Mouse (Mus musculus): ENCODE results near the gene Vmn1r74. TPM values are rescaled to one million over a fixed set of nuclear protein-coding genes. Genes with fewer than 3 reads are reported as not detected.
"Not testable (repeated sequence)": the region's sequence is repeated elsewhere in the genome, so short reads cannot be mapped to it uniquely, and the experiment has no call there.

Vmn1r74 gene
- not detected in 2 replicates for polyA plus RNA-seq (2016; fragmentation: Nextera tagmentation; extraction: Ambion mirVana)

- WGBS: 79% methylated on average over 2 of the region's 2 CpGs
- ATAC-seq (ENCODE audit: low FRiP score): no peak
- H3K4me2 ChIP-seq (replicated peaks): no peak within 1 kb of the TSS
These were observed at the start of gene Vmn1r74 for GRCm38 (mm10) chr7:11833680-11834079. Gene Vmn1r74 (plus strand): TSS chr7:11833980.

GRCm38 (mm10) chr7:11813751-11814150 lies 20.0 kb upstream of the Vmn1r74 start:
- no peak overlapping the region for H3K4me2 ChIP-seq (replicated peaks)
- no peak overlapping the region for H3K9ac ChIP-seq
- H3K4me1 ChIP-seq: no peaks in the 10 kb centered on the region
- H3K27me3 ChIP-seq: no peaks in the 10 kb centered on the region
- no peak overlapping the region for H3K4me3 ChIP-seq
- ATAC-seq (ENCODE audit: low FRiP score): no peak
- H3K27ac ChIP-seq: no peak overlapping the region
- peaks cover 38% of the 10 kb centered on the region for H3K9me3 ChIP-seq (replicated peaks)
- H3K36me3 ChIP-seq: no peaks in the 10 kb centered on the region

More at GRCm38 (mm10) chr7:11833680-11834079, at the start of gene Vmn1r74:
- no peaks in the 10 kb centered on the region for H3K27me3 ChIP-seq
- H3K27ac ChIP-seq: no peak within 1 kb of the TSS
- no peak within 1 kb of the TSS for H3K9ac ChIP-seq
- H3K9me3 ChIP-seq (replicated peaks): peaks cover 9% of the 10 kb centered on the region
- H3K4me1 ChIP-seq: no peaks in the 10 kb centered on the region
- no peak within 1 kb of the TSS for H3K4me3 ChIP-seq
- no peaks in the 10 kb centered on the region for H3K36me3 ChIP-seq

DNA sequence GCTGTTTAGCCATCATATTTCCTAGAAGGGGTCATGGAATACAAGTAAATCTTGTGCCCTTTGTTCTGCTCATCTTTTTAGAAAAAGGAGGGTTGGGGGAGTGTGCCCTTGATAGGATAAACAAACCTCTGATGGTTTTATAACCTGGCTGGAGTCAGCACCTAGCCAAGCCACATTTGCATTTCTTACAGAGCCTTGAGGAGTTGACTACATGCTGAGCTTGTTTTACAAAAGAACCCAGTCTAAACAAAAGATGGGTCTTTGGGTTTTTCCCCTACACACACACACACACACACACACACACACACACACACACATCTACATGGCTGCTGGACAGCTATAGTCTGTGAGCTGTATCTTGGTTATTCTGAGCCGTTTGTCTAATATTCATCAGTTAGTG lies 11.6 kb upstream of the Vmn1r74 start:
- Histone ChIP-seq H3K27ac (no peak overlapping the region), H3K9ac (no peak overlapping the region), H3K4me1 (no peaks in the 10 kb centered on the region), H3K4me2 (replicated peaks) (no peak overlapping the region), H3K27me3 (no peaks in the 10 kb centered on the region), H3K36me3 (no peaks in the 10 kb centered on the region), H3K4me3 (no peak overlapping the region), H3K9me3 (replicated peaks) (peaks cover 58% of the 10 kb centered on the region)
- WGBS: 76% methylated on average over 1 of the region's 1 CpGs
- ATAC-seq (ENCODE audit: low FRiP score): no peak

- H3K4me2 ChIP-seq (replicated peaks); H3K4me3 ChIP-seq; H3K4me1 ChIP-seq; H3K27ac ChIP-seq; H3K27me3 ChIP-seq; ATAC-seq (ENCODE audit: low FRiP score); H3K36me3 ChIP-seq; H3K9ac ChIP-seq: not testable (repeated sequence)
- 80% methylated on average over 9 of the region's 9 CpGs for WGBS
- peaks cover 48% of the 10 kb centered on the region for H3K9me3 ChIP-seq (replicated peaks)
These were observed 10.5 kb upstream of the Vmn1r74 start for GRCm38 (mm10) chr7:11823246-11823645.

DNA sequence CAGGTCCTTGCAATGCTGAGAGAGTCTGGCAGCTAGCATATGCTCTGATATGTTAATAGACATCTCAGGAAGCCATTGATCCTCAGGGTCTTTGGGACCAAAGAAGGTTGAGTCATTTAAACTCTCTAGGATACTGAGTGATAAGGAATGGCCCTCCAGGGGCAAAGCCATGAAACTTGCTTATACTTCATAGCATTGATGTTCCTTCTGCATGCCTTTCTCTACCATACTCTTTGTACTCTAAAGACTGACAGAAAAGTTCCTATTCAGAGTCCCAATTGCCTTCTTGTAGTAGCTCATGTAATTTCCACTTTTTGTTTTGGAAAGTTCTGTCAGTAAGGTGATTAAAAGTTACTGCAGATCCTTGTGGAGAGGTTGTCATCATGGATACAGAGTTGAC lies 40.5 kb downstream of the Vmn1r74 start, which contains the start of gene Vmn1r75:
TSS of gene Vmn1r75 (plus strand) at position 301 of the 400 bp plus-strand sequence.
- Histone ChIP-seq H3K36me3 (no peaks in the 10 kb centered on the region), H3K9me3 (replicated peaks) (peaks cover 16% of the 10 kb centered on the region; the same call in 1 of the 2 replicates), H3K4me1 (no peaks in the 10 kb centered on the region), H3K27ac (no peak within 1 kb of the TSS), H3K9ac (no peak within 1 kb of the TSS), H3K27me3 (no peaks in the 10 kb centered on the region), H3K4me3 (no peak within 1 kb of the TSS), H3K4me2 (replicated peaks) (no peak within 1 kb of the TSS)
- ATAC-seq (ENCODE audit: low FRiP score): no peak

Other genes with a start within 250 kb of the Vmn1r74 start
- gene Zscan4-ps3, start 224.7 kb upstream of the Vmn1r74 start, polyA plus RNA-seq (2016; fragmentation: Nextera tagmentation; extraction: Ambion mirVana): not detected in 2 replicates
- gene Vmn1r72, start 153.8 kb upstream of the Vmn1r74 start, polyA plus RNA-seq (2016; fragmentation: Nextera tagmentation; extraction: Ambion mirVana): not detected in 2 replicates
- gene Vmn1r73, start 103.7 kb upstream of the Vmn1r74 start, polyA plus RNA-seq (2016; fragmentation: Nextera tagmentation; extraction: Ambion mirVana): not detected in 2 replicates
- gene Vmn1r75, start 40.6 kb downstream of the Vmn1r74 start, polyA plus RNA-seq (2016; fragmentation: Nextera tagmentation; extraction: Ambion mirVana): not detected in 2 replicates
- gene Vmn1r76, start 104.2 kb downstream of the Vmn1r74 start, polyA plus RNA-seq (2016; fragmentation: Nextera tagmentation; extraction: Ambion mirVana): not detected in 2 replicates
- gene Vmn1r77, start 202.8 kb downstream of the Vmn1r74 start, polyA plus RNA-seq (2016; fragmentation: Nextera tagmentation; extraction: Ambion mirVana): not detected in 2 replicates